Mouse (Mus musculus): ENCODE data around the gene Cux1. TPM values are rescaled to one million over a fixed set of nuclear protein-coding genes. Genes with fewer than 3 reads are reported as not detected.

The Cux1 gene
- polyA plus RNA-seq, 1 experiment, result 42.1 TPM

DNA sequence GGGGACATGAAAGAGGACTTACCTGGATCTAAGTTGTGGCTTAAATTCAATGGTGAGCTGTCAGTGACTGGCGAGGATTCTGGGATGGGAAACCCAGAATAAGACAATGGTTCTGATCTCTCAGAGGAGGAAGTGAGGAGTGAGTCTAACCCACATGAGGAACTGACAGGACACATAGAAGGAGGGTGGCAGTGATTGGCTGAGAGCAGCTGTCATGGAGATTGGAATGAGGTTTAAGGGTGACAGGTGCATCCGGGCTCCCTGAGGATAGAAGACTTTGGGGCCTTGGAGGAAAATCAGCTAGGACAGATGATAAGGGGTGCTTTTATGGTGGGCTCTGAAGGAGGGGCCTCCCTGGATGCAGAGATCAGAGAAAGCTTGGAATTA lies 320.8 kb downstream of the Cux1 start, which contains the start of gene Sh2b2:
Sh2b2 (minus strand) TSS at position 105 of the 387 bp plus-strand sequence.
- Histone ChIP-seq H3K36me3 (ENCODE audit: control insufficient read depth, insufficient read depth, low read length) (0 out of 2 replicates have a peak, but pooled peaks cover 1% of the 10 kb centered on the region), H3K4me3 (ENCODE audit: low read depth, low read length) (peak within 1 kb of the TSS; percentile 87), H3K27me3 (ENCODE audit: control insufficient read depth, insufficient read depth, low read length) (peaks cover 12% of the 10 kb centered on the region), H3K27ac (ENCODE audit: insufficient read depth, low read depth, low read length) (peak within 1 kb of the TSS; percentile 25; the same call in 1 of the 2 replicates), H3K4me1 (ENCODE audit: control insufficient read depth, insufficient read depth, insufficient read length, low read length) (peaks cover 9% of the 10 kb centered on the region)
- 76% methylated on average over 2 of the region's 2 CpGs for WGBS
- TF ChIP-seq CTCF (IDR thresholded peaks at IDR 0.05; ENCODE audit: extremely low read depth, insufficient read length, insufficient replicate concordance, low read depth, low read length) (no peak), POLR2A (IDR thresholded peaks at IDR 0.05; ENCODE audit: low read depth, low read length) (no peak)

DNA sequence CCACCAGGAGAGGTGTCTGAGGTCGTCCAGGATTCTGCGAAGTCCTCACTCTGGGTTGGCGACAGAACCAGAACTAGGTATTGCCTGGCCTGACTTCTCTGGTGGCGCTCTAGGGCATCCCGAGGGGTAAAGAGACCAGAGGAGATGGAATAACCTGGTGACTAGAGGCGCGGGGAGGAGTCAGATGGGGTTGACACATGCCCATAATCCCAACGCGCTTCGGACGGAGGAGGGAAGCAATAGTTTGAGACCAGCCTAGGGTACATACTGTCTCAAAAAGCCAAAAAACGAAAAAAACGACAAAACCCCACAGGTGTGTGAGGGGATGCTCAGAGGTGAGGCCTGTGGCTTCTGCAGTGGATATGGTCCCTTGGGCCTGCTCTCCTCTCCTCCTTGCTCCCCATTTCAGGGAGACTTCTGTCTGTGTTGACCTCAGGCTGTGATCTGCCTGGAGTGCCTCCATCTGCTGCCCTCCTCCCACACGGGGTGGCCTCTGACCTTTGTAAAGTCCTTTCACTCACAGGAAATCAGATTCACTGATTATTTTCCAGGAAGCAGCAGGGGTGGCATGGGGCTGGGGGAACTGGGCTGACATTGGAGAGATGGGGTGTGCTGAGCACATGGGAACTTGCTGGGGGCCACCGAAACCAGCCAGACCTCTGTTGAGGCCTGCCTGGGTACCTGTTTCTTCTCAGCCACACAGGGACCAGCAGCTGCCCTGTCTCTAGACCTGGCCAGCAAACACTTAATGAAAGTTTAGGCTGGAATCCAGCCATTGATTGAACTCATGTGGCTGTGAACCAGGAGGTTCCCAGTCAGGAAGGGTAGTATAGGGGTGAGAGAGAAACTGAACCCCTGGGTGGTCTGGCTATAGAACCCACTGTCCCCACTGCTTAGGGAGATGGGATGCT lies 321.5 kb downstream of the Cux1 start:
- 0 out of 2 replicates have a peak, but pooled peaks cover 1% of the 10 kb centered on the region for H3K36me3 ChIP-seq (ENCODE audit: control insufficient read depth, insufficient read depth, low read length)
- H3K27me3 ChIP-seq (ENCODE audit: control insufficient read depth, insufficient read depth, low read length), result peaks cover 12% of the 10 kb centered on the region
- H3K4me1 ChIP-seq (ENCODE audit: control insufficient read depth, insufficient read depth, insufficient read length, low read length), result peaks cover 9% of the 10 kb centered on the region
- no peak for TF ChIP-seq POLR2A (IDR thresholded peaks at IDR 0.05; ENCODE audit: low read depth, low read length)
- no peak for TF ChIP-seq CTCF (IDR thresholded peaks at IDR 0.05; ENCODE audit: extremely low read depth, insufficient read length, insufficient replicate concordance, low read depth, low read length)
- peak overlapping the region; percentile 25; the same call in 1 of the 2 replicates for H3K27ac ChIP-seq (ENCODE audit: insufficient read depth, low read depth, low read length)
- 36% methylated on average over 15 of the region's 15 CpGs for WGBS
- H3K4me3 ChIP-seq (ENCODE audit: low read depth, low read length), result peak overlapping the region; percentile 87

DNA sequence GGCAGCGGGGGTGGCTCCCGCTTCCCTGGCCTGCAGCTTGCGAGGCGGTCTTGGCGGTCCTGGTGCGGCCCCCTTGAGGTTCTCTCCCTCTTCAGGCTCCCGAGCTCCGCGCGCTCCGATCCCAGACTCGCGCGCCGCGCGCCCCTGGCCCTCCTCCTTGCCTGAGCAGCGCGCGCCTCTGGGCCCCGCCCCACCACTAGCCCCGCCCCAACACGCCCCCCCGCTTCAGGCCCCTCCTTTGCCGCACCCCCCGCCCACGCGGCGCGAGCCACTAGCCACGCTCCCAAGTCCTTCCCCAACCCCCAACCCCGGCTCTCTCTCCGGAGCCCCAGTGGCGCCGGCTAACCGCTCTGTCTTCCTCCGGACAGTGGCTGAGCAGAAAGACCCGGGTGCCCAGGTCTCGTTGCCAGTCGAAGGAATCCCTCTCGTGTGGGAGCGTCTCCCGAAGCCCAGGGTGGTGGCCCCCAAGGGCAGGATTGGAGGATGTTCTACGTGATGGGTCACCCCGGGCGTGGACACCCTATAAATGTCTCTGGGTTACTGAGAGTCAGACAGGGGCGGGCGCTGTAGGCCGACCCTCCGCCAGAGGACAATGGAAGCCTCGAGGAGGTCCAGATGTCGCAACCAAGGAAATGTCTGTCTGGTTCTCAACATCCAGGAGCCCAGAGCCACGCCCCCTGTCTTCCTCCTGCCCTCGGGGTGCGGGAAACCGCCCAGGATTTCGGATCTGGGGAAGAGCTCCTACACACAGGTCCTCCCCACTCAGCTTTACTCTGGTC lies 322.3 kb downstream of the Cux1 start:
- Histone ChIP-seq H3K36me3 (ENCODE audit: control insufficient read depth, insufficient read depth, low read length) (no peaks in the 10 kb centered on the region), H3K27me3 (ENCODE audit: control insufficient read depth, insufficient read depth, low read length) (peaks cover 12% of the 10 kb centered on the region), H3K4me3 (ENCODE audit: low read depth, low read length) (peak overlapping the region; percentile 87), H3K27ac (ENCODE audit: insufficient read depth, low read depth, low read length) (peak overlapping the region; percentile 50), H3K4me1 (ENCODE audit: control insufficient read depth, insufficient read depth, insufficient read length, low read length) (peaks cover 9% of the 10 kb centered on the region)
- 2% methylated on average over 53 of the region's 57 CpGs for WGBS
- TF ChIP-seq POLR2A (IDR thresholded peaks at IDR 0.05; ENCODE audit: low read depth, low read length), result no peak
- TF ChIP-seq CTCF (IDR thresholded peaks at IDR 0.05; ENCODE audit: extremely low read depth, insufficient read length, insufficient replicate concordance, low read depth, low read length), result no peak

DNA sequence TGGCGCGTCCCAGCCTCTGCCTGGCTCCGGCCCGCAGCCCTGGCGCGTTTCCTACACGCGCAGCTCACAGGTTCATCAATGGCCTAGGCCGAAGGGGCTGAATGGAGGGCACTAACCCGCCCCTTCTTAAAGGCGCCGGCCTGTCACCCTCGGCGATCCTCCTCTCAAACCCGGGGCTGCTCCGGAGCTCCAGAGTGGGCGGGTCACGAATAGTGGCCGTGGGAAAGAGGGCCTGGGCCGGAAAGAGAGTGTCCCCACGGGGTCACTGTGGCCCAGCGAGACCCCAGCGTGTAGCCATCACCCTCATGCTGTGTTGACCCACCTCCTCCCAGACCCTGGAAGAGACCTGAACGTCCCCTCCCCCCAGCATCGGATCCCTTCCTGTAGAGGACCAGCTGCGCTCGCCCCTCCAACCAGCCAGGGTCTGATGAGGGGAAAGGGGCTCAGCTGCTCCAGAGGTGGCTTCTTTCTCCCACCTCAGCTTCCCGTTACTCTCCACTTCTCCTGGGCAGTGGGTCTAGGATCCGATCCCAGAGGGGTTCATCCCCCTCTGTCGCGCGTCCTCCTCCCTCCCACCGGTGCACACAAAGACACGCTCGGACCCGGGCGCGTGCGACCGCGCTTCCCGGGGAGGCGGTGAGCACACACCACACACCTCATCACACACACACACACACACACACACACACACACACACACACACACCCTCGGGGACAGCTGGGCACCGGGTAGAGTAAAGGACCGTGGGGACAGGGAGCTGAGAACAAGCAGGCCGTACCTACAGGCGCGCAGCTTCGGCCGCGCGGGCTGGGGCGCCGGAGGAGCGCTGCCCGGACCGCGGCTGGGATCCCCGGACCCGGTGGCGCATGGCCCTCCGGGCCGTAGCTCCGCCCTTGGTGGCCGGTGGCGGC lies 323.2 kb downstream of the Cux1 start:
- under 1% methylated on average over 67 of the region's 67 CpGs for WGBS
- peak overlapping the region; percentile 87 for H3K4me3 ChIP-seq (ENCODE audit: low read depth, low read length)
- H3K4me1 ChIP-seq (ENCODE audit: control insufficient read depth, insufficient read depth, insufficient read length, low read length), result peaks cover 9% of the 10 kb centered on the region
- no peak for TF ChIP-seq POLR2A (IDR thresholded peaks at IDR 0.05; ENCODE audit: low read depth, low read length)
- TF ChIP-seq CTCF (IDR thresholded peaks at IDR 0.05; ENCODE audit: extremely low read depth, insufficient read length, insufficient replicate concordance, low read depth, low read length), result no peak
- no peak overlapping the region for H3K27ac ChIP-seq (ENCODE audit: insufficient read depth, low read depth, low read length)
- peaks cover 12% of the 10 kb centered on the region for H3K27me3 ChIP-seq (ENCODE audit: control insufficient read depth, insufficient read depth, low read length)
- no peaks in the 10 kb centered on the region for H3K36me3 ChIP-seq (ENCODE audit: control insufficient read depth, insufficient read depth, low read length)

GRCm38 (mm10) chr5:136241161-136241560 lies 326.1 kb downstream of the Cux1 start:
- H3K27ac ChIP-seq (ENCODE audit: insufficient read depth, low read depth, low read length), result no peak overlapping the region
- TF ChIP-seq POLR2A (IDR thresholded peaks at IDR 0.05; ENCODE audit: low read depth, low read length) (no peak), CTCF (IDR thresholded peaks at IDR 0.05; ENCODE audit: extremely low read depth, insufficient read length, insufficient replicate concordance, low read depth, low read length) (no peak)
- peaks cover 9% of the 10 kb centered on the region for H3K4me1 ChIP-seq (ENCODE audit: control insufficient read depth, insufficient read depth, insufficient read length, low read length)
- 77% methylated on average over 6 of the region's 6 CpGs for WGBS
- H3K4me3 ChIP-seq (ENCODE audit: low read depth, low read length), result no peak overlapping the region
- H3K36me3 ChIP-seq (ENCODE audit: control insufficient read depth, insufficient read depth, low read length), result no peaks in the 10 kb centered on the region
- H3K27me3 ChIP-seq (ENCODE audit: control insufficient read depth, insufficient read depth, low read length), result peaks cover 17% of the 10 kb centered on the region

- TF ChIP-seq POLR2A (IDR thresholded peaks at IDR 0.05; ENCODE audit: low read depth, low read length) (no peak), CTCF (IDR thresholded peaks at IDR 0.05; ENCODE audit: extremely low read depth, insufficient read length, insufficient replicate concordance, low read depth, low read length) (no peak)
Observed at GRCm38 (mm10) chr5:136240381-136240780, 326.9 kb downstream of the Cux1 start.

More at GRCm38 (mm10) chr5:136240381-136240780, 326.9 kb downstream of the Cux1 start:
- Histone ChIP-seq H3K36me3 (ENCODE audit: control insufficient read depth, insufficient read depth, low read length) (no peaks in the 10 kb centered on the region), H3K27ac (ENCODE audit: insufficient read depth, low read depth, low read length) (no peak overlapping the region), H3K4me3 (ENCODE audit: low read depth, low read length) (no peak overlapping the region), H3K4me1 (ENCODE audit: control insufficient read depth, insufficient read depth, insufficient read length, low read length) (peaks cover 9% of the 10 kb centered on the region), H3K27me3 (ENCODE audit: control insufficient read depth, insufficient read depth, low read length) (peaks cover 17% of the 10 kb centered on the region)
- 75% methylated on average over 1 of the region's 1 CpGs for WGBS
